Comparison of ENCODE assay signal across 18 mouse cellular contexts in the genomic region with DNA sequence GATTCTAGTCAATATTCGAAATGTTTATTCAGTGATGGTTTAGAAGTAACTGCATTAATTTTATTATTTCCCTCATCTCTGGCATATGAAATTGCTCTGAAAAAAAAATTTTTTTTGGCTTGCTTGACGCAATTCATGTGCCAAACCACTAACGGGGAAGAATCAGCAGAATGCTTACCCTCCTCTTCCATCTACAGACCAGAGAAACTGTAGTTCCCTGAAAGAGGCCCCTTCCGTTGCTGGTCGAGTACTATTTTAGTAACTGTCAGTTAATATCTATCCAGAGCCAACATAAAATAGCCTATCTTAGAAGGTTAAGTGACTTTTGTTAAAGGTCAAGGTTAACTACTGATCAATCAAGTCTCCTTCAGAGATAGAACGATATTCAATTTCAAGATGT.
DNase-seq lines count a peak whose midpoint lies in the region; ATAC-seq lines count a peak whose summit lies in the region.
"Had no signal": no experiment of that assay in that cellular context is flagged by ENCODE, and none has a peak within 500 bp of the region (broad histone marks: within the 10 kb centered on the region; RNA-seq: fewer than 3 reads in every experiment).

No protein-coding gene starts in this region.

- peaks cover 18% of the 10 kb centered on the region for H3K4me1 ChIP-seq in heart, embryonic 16.5 days (ENCODE audit: control insufficient read depth, insufficient read depth, low read length)
- peaks cover 7% of the 10 kb centered on the region; the same call in 1 of the 2 replicates for H3K4me1 ChIP-seq in heart, embryonic 12.5 days (replicated peaks)

- peak; percentile 34; the same call in 1 of the 2 replicates for ATAC-seq in cerebellum, adult (ENCODE audit: insufficient number of reproducible peaks, low FRiP score, low TSS enrichment)
- no peak; the same call in 1 of the 2 replicates for ATAC-seq in heart, embryonic 16.5 days (replicated peaks; ENCODE audit: extremely low read depth, insufficient read depth, low FRiP score)
- ATAC-seq in heart, embryonic 12.5 days (ENCODE audit: insufficient number of reproducible peaks, low FRiP score) = no peak
- ATAC-seq in granulocyte monocyte progenitor cell, adult 5-6 weeks (replicated peaks; ENCODE audit: poor library complexity, severe bottlenecking) = peak; percentile 23
- peak; percentile 40 for ATAC-seq in megakaryocyte progenitor cell, adult 5-6 weeks (replicated peaks; ENCODE audit: poor library complexity)
- ATAC-seq: Patski had no signal

- H3K36me3 ChIP-seq in heart, embryonic 16.5 days (ENCODE audit: control insufficient read depth, insufficient read depth) = no peaks in the 10 kb centered on the region
- H3K36me3 ChIP-seq in heart, embryonic 12.5 days = no peaks in the 10 kb centered on the region
- H3K36me3 ChIP-seq: embryonic facial prominence, embryonic 10.5 days; limb, embryonic 12.5 days had no signal

- no peak overlapping the region for H3K9ac ChIP-seq in heart, embryonic 16.5 days (ENCODE audit: low read length)
- H3K9ac ChIP-seq in heart, embryonic 12.5 days = no peak overlapping the region
- H3K9ac ChIP-seq: limb, embryonic 12.5 days; lung, embryonic 14.5 days had no signal

- DNase-seq in cerebellum, adult 9-11 months = no peak
- no peak for DNase-seq in urinary bladder, postnatal 25 days (ENCODE audit: low spot score)
- DNase-seq in spleen, adult 12 weeks (ENCODE audit: low spot score) = no peak
- DNase-seq: cerebellum, adult 8-10 months; heart, postnatal 10 days; kidney, adult 9 months; lung, embryonic 14.5 days; right cerebral cortex, postnatal 14 days had no signal

- no peaks in the 10 kb centered on the region for H3K9me3 ChIP-seq in heart, embryonic 16.5 days (replicated peaks; ENCODE audit: control insufficient read depth, low read length)
- no peaks in the 10 kb centered on the region for H3K9me3 ChIP-seq in heart, embryonic 12.5 days (replicated peaks)
- H3K9me3 ChIP-seq: embryonic facial prominence, embryonic 10.5 days; limb, embryonic 12.5 days had no signal

- no peak overlapping the region; the same call in 1 of the 2 replicates for H3K4me2 ChIP-seq in heart, embryonic 16.5 days (ENCODE audit: low read depth, low read length)
- no peak overlapping the region for H3K4me2 ChIP-seq in heart, embryonic 12.5 days
- H3K4me2 ChIP-seq: limb, embryonic 12.5 days; lung, embryonic 14.5 days had no signal

- WGBS in heart, embryonic 16.5 days = 46% methylated on average over 6 of the region's 6 CpGs
- WGBS in heart, embryonic 12.5 days = 54% methylated on average over 6 of the region's 6 CpGs

- no peaks in the 10 kb centered on the region for H3K27me3 ChIP-seq in heart, embryonic 16.5 days (ENCODE audit: control insufficient read depth, insufficient read depth, low read length)
- no peaks in the 10 kb centered on the region for H3K27me3 ChIP-seq in heart, embryonic 12.5 days (replicated peaks)
- H3K27me3 ChIP-seq: CH12.LX; limb, embryonic 12.5 days; Patski had no signal

- no peak overlapping the region for H3K4me3 ChIP-seq in heart, embryonic 16.5 days (ENCODE audit: low read length)
- no peak overlapping the region for H3K4me3 ChIP-seq in heart, embryonic 12.5 days
- H3K4me3 ChIP-seq: embryonic facial prominence, embryonic 10.5 days; erythroblast, embryonic 14.5 days; limb, embryonic 12.5 days had no signal

- H3K27ac ChIP-seq in heart, embryonic 16.5 days (ENCODE audit: low read length) = peak overlapping the region; percentile 56; the same call in 1 of the 2 replicates
- H3K27ac ChIP-seq in heart, embryonic 12.5 days (ENCODE audit: poor library complexity, severe bottlenecking) = no peak overlapping the region
- H3K27ac ChIP-seq: embryonic facial prominence, embryonic 10.5 days; limb, embryonic 12.5 days had no signal

Comparison
In these comparisons a context has a peak if more than half of its experiments do, and no peak if none do; other contexts are left out.
1. ATAC-seq: peak in cerebellum, adult (single experiment), granulocyte monocyte progenitor cell, adult 5-6 weeks (single experiment) and megakaryocyte progenitor cell, adult 5-6 weeks (single experiment); none in heart, embryonic 16.5 days (single experiment) and heart, embryonic 12.5 days (single experiment).